ENCODE assay signal across 8 mouse cellular contexts in the genomic region with DNA sequence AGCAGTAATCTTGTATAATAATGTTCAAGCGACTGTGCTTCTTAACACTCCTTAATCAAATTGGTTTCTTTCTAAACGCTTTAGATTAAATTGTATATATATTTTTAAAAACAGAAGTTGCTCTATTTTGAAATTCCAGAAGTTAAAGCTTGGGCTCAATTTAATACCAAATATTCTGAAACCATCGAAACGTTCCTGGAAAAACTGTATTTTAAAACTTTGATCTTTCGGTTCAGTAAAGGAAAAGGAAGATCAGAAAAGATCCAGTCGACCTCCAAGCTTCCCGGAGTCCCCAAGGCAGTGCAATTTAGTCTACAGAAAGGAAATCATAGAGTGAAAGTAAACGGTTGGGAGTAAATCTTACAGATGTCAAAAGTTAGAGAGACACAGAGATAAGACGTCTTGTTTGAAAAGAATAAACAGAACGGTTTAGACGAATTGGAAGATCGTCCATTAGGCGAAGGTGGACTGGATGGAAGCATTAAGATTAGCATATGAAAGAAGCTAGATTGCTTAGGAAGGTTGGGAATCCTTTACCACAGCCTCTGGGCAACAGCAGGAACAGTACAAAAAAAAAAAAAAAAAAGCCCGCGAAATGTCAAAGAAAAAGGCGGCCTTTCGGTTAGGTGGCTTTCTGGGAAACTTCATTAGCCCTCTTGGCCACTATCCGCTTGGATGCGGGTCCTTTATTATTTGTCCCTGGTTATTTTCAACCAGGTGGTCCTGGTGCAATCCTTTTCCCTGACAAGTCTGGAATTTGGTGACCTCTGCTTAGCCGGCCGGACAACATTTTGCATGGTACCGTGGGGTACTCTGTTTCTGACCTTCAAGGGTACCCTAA. TPM values are rescaled to one million over a fixed set of nuclear protein-coding genes. Genes with fewer than 3 reads are reported as not detected.
DNase-seq lines count a peak whose midpoint lies in the region; ATAC-seq and TF ChIP-seq lines count a peak whose summit lies in the region.

No protein-coding gene starts in this region.

- peak overlapping the region; percentile 72 for H3K4me2 ChIP-seq in forebrain, postnatal 0 days (ENCODE audit: low read depth)

- WGBS in forebrain, postnatal 0 days = 2% methylated on average over 22 of the region's 22 CpGs
- 6% methylated on average over 22 of the region's 22 CpGs for WGBS in macrophage (ENCODE audit: missing documents)

- no peaks in the 10 kb centered on the region for H3K36me3 ChIP-seq in forebrain, postnatal 0 days (ENCODE audit: insufficient read depth)
- H3K36me3 ChIP-seq in macrophage (ENCODE audit: inconsistent target) = no peaks in the 10 kb centered on the region

- DNase-seq in layer of hippocampus, adult 2 months (ENCODE audit: low spot score in 2 of 2) = no peak
- no peak for DNase-seq in layer of hippocampus, adult 9-11 months
- peak; percentile 82 for DNase-seq in ZHBTc4 (ENCODE audit: low read depth, low spot score)
- no peak for DNase-seq in forebrain, postnatal 0 days
- DNase-seq in right cerebral cortex, postnatal 36 days (ENCODE audit: low spot score in 2 of 2) = no peak
- no peak for DNase-seq in adrenal gland, postnatal 10 days
- DNase-seq in cerebellum, postnatal 36 days = no peak

- peak overlapping the region; percentile 95 for H3K27ac ChIP-seq in layer of hippocampus, adult 2 months
- H3K27ac ChIP-seq in forebrain, postnatal 0 days (ENCODE audit: low read depth, low read length) = peak overlapping the region; percentile 94
- peak overlapping the region; percentile 81 for H3K27ac ChIP-seq in macrophage

- H3K79me2 ChIP-seq in macrophage (ENCODE audit: inconsistent target) = no peaks in the 10 kb centered on the region

- peak overlapping the region; percentile 64 for H3K4me3 ChIP-seq in layer of hippocampus, adult 2 months
- H3K4me3 ChIP-seq in forebrain, postnatal 0 days (ENCODE audit: low read depth, low read length) = peak overlapping the region; percentile 47
- H3K4me3 ChIP-seq in macrophage (ENCODE audit: inconsistent target) = peak overlapping the region; percentile 43

- no peak for ATAC-seq in forebrain, postnatal 0 days

- H3K9ac ChIP-seq in forebrain, postnatal 0 days = peak overlapping the region; percentile 37

- H3K27me3 ChIP-seq in forebrain, postnatal 0 days (ENCODE audit: insufficient read depth, low read length) = no peaks in the 10 kb centered on the region

- peaks cover 10% of the 10 kb centered on the region; the same call in 1 of the 2 replicates for H3K4me1 ChIP-seq in forebrain, postnatal 0 days (ENCODE audit: insufficient read depth)

- H3K9me3 ChIP-seq in forebrain, postnatal 0 days (ENCODE audit: low read length) = no peaks in the 10 kb centered on the region

- TF ChIP-seq CTCF in layer of hippocampus, adult 2 months (conservative IDR thresholded peaks at IDR 0.05) = no peak
- TF ChIP-seq CTCF in forebrain, postnatal 0 days (IDR thresholded peaks at IDR 0.05; ENCODE audit: low read depth) = no peak

RNA-seq across cellular contexts. Expression of a gene that starts 4.9 kb away (rescaled TPM):
- 100 to 1,000 TPM; 140 to 146 TPM for total RNA-seq in layer of hippocampus, adult 2 months (2021)
- 258 and 695 TPM in 2 replicates for total RNA-seq in forebrain, postnatal 0 days (2014; rRNA removed)
- 25.0 and 42.2 TPM in 2 replicates for polyA plus RNA-seq in forebrain, postnatal 0 days (2015; fragmentation: Nextera tagmentation; extraction: Ambion mirVana)
- 10 to 100 TPM in 10 of 26 experiments, 1 to 10 TPM in 16; 2.7 to 28.6 (median 6.7) TPM for total RNA-seq in macrophage (2018; cell fraction: chromatin; rRNA removed)
- total RNA-seq in macrophage (2018; cell fraction: cytosol; rRNA removed) = 10 to 100 TPM; 15.5 to 74.3 (median 36.1) TPM
- 10 to 100 TPM in 21 of 26 experiments, 1 to 10 TPM in 5; 3.5 to 73.2 (median 16.5) TPM for total RNA-seq in macrophage (2018; cell fraction: nucleus; rRNA removed)
- 0.13 TPM in 1 of 3 replicates, not detected in the others for polyA plus RNA-seq in macrophage (2018)
- 100 to 1,000 TPM; 294 to 310 TPM for total RNA-seq in adrenal gland, postnatal 10 days (2021)

RNA-seq across cellular contexts. Expression of a gene that starts 10.8 kb away (rescaled TPM):
- total RNA-seq in layer of hippocampus, adult 2 months (2021) = 10 to 100 TPM; 12.1 to 13.0 TPM
- 73.0 and 78.9 TPM in 2 replicates for total RNA-seq in forebrain, postnatal 0 days (2014; rRNA removed)
- 0.57 and 0.80 TPM in 2 replicates for polyA plus RNA-seq in forebrain, postnatal 0 days (2015; fragmentation: Nextera tagmentation; extraction: Ambion mirVana)
- 10 to 100 TPM in 4 of 26 experiments, 1 to 10 TPM in 21, not detected in 1; 1.6 to 20.7 (median 7.1) TPM for total RNA-seq in macrophage (2018; cell fraction: chromatin; rRNA removed)
- total RNA-seq in macrophage (2018; cell fraction: cytosol; rRNA removed) = 1 to 10 TPM in 25 of 26 experiments, under 1 TPM in 1; 0.99 to 9.3 (median 2.9) TPM
- 10 to 100 TPM in 5 of 26 experiments, 1 to 10 TPM in 21; 1.2 to 23.8 (median 4.6) TPM for total RNA-seq in macrophage (2018; cell fraction: nucleus; rRNA removed)
- 0.13 to 1.1 TPM in 2 of 3 replicates, not detected in the other for polyA plus RNA-seq in macrophage (2018)
- 10 to 100 TPM; 38.0 to 43.5 TPM for total RNA-seq in adrenal gland, postnatal 10 days (2021)

RNA-seq across cellular contexts. Expression of a gene that starts 12.1 kb away (rescaled TPM):
- total RNA-seq in layer of hippocampus, adult 2 months (2021) = 10 to 100 TPM in 1 of 2 experiments, 1 to 10 TPM in 1; 5.0 to 13.0 TPM
- 204 and 274 TPM in 2 replicates for total RNA-seq in forebrain, postnatal 0 days (2014; rRNA removed)
- polyA plus RNA-seq in forebrain, postnatal 0 days (2015; fragmentation: Nextera tagmentation; extraction: Ambion mirVana) = 0.78 TPM in 1 of 2 replicates, not detected in the other
- 10 to 100 TPM in 13 of 26 experiments, 1 to 10 TPM in 9, not detected in 4; 1.7 to 29.9 (median 13.5) TPM for total RNA-seq in macrophage (2018; cell fraction: chromatin; rRNA removed)
- 10 to 100 TPM in 8 of 26 experiments, 1 to 10 TPM in 18; 1.8 to 22.0 (median 5.7) TPM for total RNA-seq in macrophage (2018; cell fraction: cytosol; rRNA removed)
- 10 to 100 TPM in 6 of 26 experiments, 1 to 10 TPM in 16, not detected in 4; 2.3 to 19.6 (median 6.7) TPM for total RNA-seq in macrophage (2018; cell fraction: nucleus; rRNA removed)
- polyA plus RNA-seq in macrophage (2018) = not detected in 3 replicates
- 10 to 100 TPM; 47.4 to 49.2 TPM for total RNA-seq in adrenal gland, postnatal 10 days (2021)

RNA-seq across cellular contexts. Expression of a gene that starts 12.3 kb away (rescaled TPM):
- 10 to 100 TPM; 22.8 to 29.6 TPM for total RNA-seq in layer of hippocampus, adult 2 months (2021)
- total RNA-seq in forebrain, postnatal 0 days (2014; rRNA removed) = 226 and 289 TPM in 2 replicates
- not detected in 2 replicates for polyA plus RNA-seq in forebrain, postnatal 0 days (2015; fragmentation: Nextera tagmentation; extraction: Ambion mirVana)
- 10 to 100 TPM in 1 of 26 experiments, 1 to 10 TPM in 7, not detected in 18; 2.5 to 14.3 (median 4.4) TPM for total RNA-seq in macrophage (2018; cell fraction: chromatin; rRNA removed)
- 10 to 100 TPM in 14 of 26 experiments, 1 to 10 TPM in 12; 2.2 to 37.9 (median 12.3) TPM for total RNA-seq in macrophage (2018; cell fraction: cytosol; rRNA removed)
- 10 to 100 TPM in 1 of 26 experiments, 1 to 10 TPM in 19, not detected in 6; 2.0 to 18.2 (median 3.3) TPM for total RNA-seq in macrophage (2018; cell fraction: nucleus; rRNA removed)
- polyA plus RNA-seq in macrophage (2018) = not detected in 3 replicates
- total RNA-seq in adrenal gland, postnatal 10 days (2021) = 100 to 1,000 TPM; 168 to 215 TPM

RNA-seq across cellular contexts. Expression of a gene that starts 15.1 kb away (rescaled TPM):
- total RNA-seq in layer of hippocampus, adult 2 months (2021) = 10 to 100 TPM; 74.0 to 78.9 TPM
- 367 and 594 TPM in 2 replicates for total RNA-seq in forebrain, postnatal 0 days (2014; rRNA removed)
- 3.0 and 3.6 TPM in 2 replicates for polyA plus RNA-seq in forebrain, postnatal 0 days (2015; fragmentation: Nextera tagmentation; extraction: Ambion mirVana)
- total RNA-seq in macrophage (2018; cell fraction: chromatin; rRNA removed) = 10 to 100 TPM in 17 of 26 experiments, 1 to 10 TPM in 9; 3.7 to 73.8 (median 11.9) TPM
- total RNA-seq in macrophage (2018; cell fraction: cytosol; rRNA removed) = 100 to 1,000 TPM in 1 of 26 experiments, 10 to 100 TPM in 25; 17.9 to 110 (median 36.8) TPM
- total RNA-seq in macrophage (2018; cell fraction: nucleus; rRNA removed) = 10 to 100 TPM in 23 of 26 experiments, 1 to 10 TPM in 3; 3.5 to 63.4 (median 21.2) TPM
- polyA plus RNA-seq in macrophage (2018) = 0.65 to 7.9 TPM (median 2.9 TPM) in 3 replicates
- total RNA-seq in adrenal gland, postnatal 10 days (2021) = 100 to 1,000 TPM; 395 to 462 TPM
